Mouse (Mus musculus) intestine, postnatal 0 days (tissue): ENCODE results near the gene Defb19. TPM values are rescaled to one million over a fixed set of nuclear protein-coding genes. Genes with fewer than 3 reads are reported as not detected.

Experiments used
- ATAC-seq: fragments of 200-750 bp; cut with Nextera tagmentation; 2 replicates; pipeline ENCODE4 v1.8.0; 2017; ENCODE audit warnings: mild to moderate bottlenecking, moderate TSS enrichment, moderate library complexity
- H3K27ac ChIP-seq: fragments of 300-500 bp; sonication (generic); 2 replicates; pipeline ENCODE4 v1.5.1; 2014; ENCODE audit warnings: mild to moderate bottlenecking, low read depth, low read length, moderate library complexity
- H3K27me3 ChIP-seq: fragments of 300-500 bp; sonication (generic); replicated peaks from 2 replicates; pipeline ENCODE4 v1.6.1; 2014; ENCODE audit warnings: low read length, mixed read lengths; ENCODE audit not compliant: control insufficient read depth, insufficient read depth
- H3K36me3 ChIP-seq: fragments of 300-500 bp; sonication (generic); 2 replicates; pipeline ENCODE4 v1.6.1; 2014; ENCODE audit warnings: mild to moderate bottlenecking, moderate library complexity; ENCODE audit not compliant: control insufficient read depth, insufficient read depth
- H3K4me1 ChIP-seq: fragments of 300-500 bp; sonication (generic); replicated peaks from 2 replicates; pipeline ENCODE4 v1.6.1; 2014; ENCODE audit warnings: antibody characterized with exemption, low read length, mixed read lengths; ENCODE audit not compliant: control insufficient read depth, insufficient read depth
- H3K4me2 ChIP-seq: fragments of 300-500 bp; sonication (generic); replicated peaks from 2 replicates; pipeline ENCODE4 v1.6.1; 2014; ENCODE audit warnings: low read depth, mild to moderate bottlenecking, moderate library complexity
- H3K4me3 ChIP-seq: fragments of 300-500 bp; sonication (generic); 2 replicates; pipeline ENCODE4 v1.5.1; 2014; ENCODE audit warnings: low read depth, low read length
- H3K9ac ChIP-seq: fragments of 300-500 bp; sonication (generic); 2 replicates; pipeline ENCODE4 v1.6.1; 2014; ENCODE audit warnings: mild to moderate bottlenecking, low read depth, low read length
- H3K9me3 ChIP-seq: fragments of 300-500 bp; sonication (generic); 2 replicates; pipeline ENCODE4 v1.6.1; 2016; ENCODE audit warnings: mixed run types; ENCODE audit not compliant: control insufficient read depth
- CTCF ChIP-seq: sonication (generic); IDR thresholded peaks from 2 replicates; pipeline ENCODE4 v1.5.1; 2016; ENCODE audit warnings: low read depth, mild to moderate bottlenecking, control low read depth, antibody characterized with exemption, moderate library complexity
- WGBS: fragments of 180-500 bp; shearing (Covaris S2); extraction: QIAGEN DNeasy Blood & Tissue Kit; methylation state at CpG from one replicate; pipeline ENCODE4 v1.1.7; 2014; 5-methylcytosine and 5-hydroxymethylcytosine counted together
- polyA plus RNA-seq: library from polyadenylated mRNA; unstranded; fragments of >200 nt; fragmentation: Nextera tagmentation; extraction: Ambion mirVana; gene quantifications from 2 replicates; pipeline ENCODE4 v1.2.1, GENCODE M21; 2015

Defb19 gene
- polyA plus RNA-seq, 1 experiment from 2014 or later, result 0.35 TPM

DNA sequence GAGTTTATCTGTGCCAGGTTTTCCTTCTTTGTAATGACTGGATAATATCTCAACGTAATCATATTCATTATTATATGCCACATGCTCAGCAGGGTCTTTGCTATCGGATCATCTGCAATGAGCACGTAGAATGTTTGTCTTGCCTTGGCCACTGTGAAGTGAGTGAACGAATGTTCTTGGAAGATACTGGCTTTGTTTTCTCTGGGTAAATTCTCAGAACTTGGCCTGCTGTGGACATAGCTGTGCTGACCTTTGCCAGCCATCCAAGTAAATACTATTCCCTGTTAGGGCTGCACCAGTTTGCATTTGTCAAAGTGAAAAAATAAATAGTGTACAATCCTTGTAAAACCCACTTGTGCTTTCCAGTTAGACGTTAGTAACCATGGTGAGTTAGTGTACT is 32.0 kb downstream of the Defb19 start:
- Histone ChIP-seq H3K4me1 (no peaks in the 10 kb centered on the region), H3K4me3 (no peak overlapping the region), H3K27me3 (no peaks in the 10 kb centered on the region), H3K36me3 (no peaks in the 10 kb centered on the region), H3K27ac (no peak overlapping the region), H3K9ac (no peak overlapping the region), H3K4me2 (no peak overlapping the region), H3K9me3 (no peaks in the 10 kb centered on the region)
- 58% methylated on average over 5 of the region's 5 CpGs for WGBS
- no peak for TF ChIP-seq CTCF
- no peak for ATAC-seq

DNA sequence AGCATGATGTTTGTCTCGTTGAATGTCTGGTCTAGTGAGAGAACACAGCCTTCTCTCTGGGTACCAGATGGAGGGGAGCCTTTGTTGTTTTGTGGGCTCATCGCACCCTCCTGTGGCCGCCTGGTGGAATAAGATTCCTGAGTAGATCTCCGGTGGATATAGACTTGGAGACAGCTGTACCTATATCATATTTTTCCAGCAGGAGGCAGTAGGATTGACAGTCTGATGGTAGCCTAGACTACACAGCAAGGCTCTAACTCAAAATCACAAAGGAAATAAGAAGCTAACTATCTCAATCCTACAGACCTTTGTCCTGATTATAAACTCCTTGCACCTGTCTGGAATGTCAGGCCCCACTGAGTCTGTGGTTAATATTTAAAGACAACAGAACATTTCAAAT is 35.4 kb downstream of the Defb19 start:
- no peaks in the 10 kb centered on the region; the same call in 1 of the 2 replicates for H3K4me1 ChIP-seq
- 6% methylated on average over 4 of the region's 4 CpGs for WGBS
- no peaks in the 10 kb centered on the region for H3K27me3 ChIP-seq
- H3K27ac ChIP-seq, result no peak overlapping the region; the same call in 1 of the 2 replicates
- no peak overlapping the region for H3K4me2 ChIP-seq
- no peak overlapping the region for H3K9ac ChIP-seq
- H3K36me3 ChIP-seq, result no peaks in the 10 kb centered on the region
- peak; percentile 87 for ATAC-seq
- no peaks in the 10 kb centered on the region for H3K9me3 ChIP-seq
- no peak overlapping the region for H3K4me3 ChIP-seq
- TF ChIP-seq CTCF, result peak; percentile 89

DNA sequence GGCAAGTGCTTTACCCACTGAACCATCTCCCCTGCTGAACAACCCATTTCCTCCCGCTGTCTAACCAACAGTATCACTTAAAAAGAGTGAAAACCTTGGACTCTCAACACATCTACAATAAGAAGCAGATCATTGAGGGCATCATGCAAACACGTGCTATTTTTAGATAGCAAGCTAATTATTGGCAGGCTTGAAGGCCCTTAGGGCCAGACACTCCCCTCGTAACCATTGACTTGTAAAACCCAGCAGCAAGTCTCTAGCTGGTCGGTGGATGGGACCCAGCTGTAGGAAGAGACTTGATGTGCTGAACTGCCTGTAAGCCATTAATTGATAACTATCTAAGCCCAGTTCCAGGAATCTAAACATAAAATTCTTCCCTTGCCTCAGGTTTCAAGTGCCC is 36.6 kb downstream of the Defb19 start:
- Histone ChIP-seq H3K27me3 (no peaks in the 10 kb centered on the region), H3K4me3 (no peak overlapping the region), H3K9me3 (no peaks in the 10 kb centered on the region), H3K36me3 (no peaks in the 10 kb centered on the region), H3K9ac (no peak overlapping the region), H3K27ac (no peak overlapping the region), H3K4me2 (no peak overlapping the region), H3K4me1 (no peaks in the 10 kb centered on the region; the same call in 1 of the 2 replicates)
- TF ChIP-seq CTCF, result no peak
- WGBS, result 32% methylated on average over 4 of the region's 4 CpGs
- peak; percentile 41; the same call in 1 of the 2 replicates for ATAC-seq

DNA sequence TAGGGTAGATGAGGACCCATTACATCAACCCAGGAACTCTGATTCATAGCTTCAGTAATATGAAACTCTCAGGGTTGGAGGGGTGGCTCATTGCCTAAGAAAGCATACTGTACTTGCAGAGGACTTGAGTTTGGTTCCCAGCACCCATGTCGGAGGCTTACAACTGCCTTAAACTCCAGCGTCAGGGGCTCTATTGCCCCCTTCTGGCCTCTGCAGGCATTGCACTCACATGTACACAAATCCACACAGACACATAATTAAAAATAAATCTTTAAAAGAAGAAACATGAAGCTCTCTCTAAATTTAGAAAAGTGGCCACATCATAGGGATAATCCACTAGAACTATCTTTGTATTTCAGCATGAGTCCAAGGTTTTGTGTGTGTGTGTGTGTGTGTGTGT is 37.2 kb downstream of the Defb19 start:
- Histone ChIP-seq H3K4me3 (no peak overlapping the region), H3K4me2 (no peak overlapping the region), H3K27ac (no peak overlapping the region), H3K36me3 (no peaks in the 10 kb centered on the region), H3K9me3 (no peaks in the 10 kb centered on the region), H3K9ac (no peak overlapping the region), H3K27me3 (no peaks in the 10 kb centered on the region), H3K4me1 (no peaks in the 10 kb centered on the region; the same call in 1 of the 2 replicates)
- no peak for ATAC-seq
- TF ChIP-seq CTCF, result peak; percentile 46
- WGBS, result 79% methylated on average over 2 of the region's 2 CpGs

DNA sequence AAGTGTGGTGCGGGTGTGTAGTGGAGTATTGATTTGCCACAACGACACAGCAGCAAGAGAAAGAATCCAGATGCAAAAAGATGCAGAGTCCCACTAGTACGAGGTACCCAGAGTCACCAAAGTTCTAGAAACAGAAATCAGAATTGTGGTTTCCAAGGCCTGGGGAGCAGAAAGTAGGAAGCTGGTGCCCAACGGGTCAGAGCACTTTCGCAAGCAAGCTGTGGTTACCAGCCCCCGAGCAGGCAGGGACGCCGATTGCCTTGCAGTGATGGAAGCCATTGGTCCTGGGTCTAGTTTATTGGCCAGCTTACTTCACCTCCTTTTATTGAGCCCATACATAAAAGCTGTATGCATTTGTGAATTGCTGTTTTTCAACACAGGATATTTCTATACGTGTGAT is 38.1 kb downstream of the Defb19 start:
- no peak overlapping the region for H3K4me2 ChIP-seq
- H3K9me3 ChIP-seq, result no peaks in the 10 kb centered on the region
- H3K27me3 ChIP-seq, result no peaks in the 10 kb centered on the region
- H3K4me1 ChIP-seq, result no peaks in the 10 kb centered on the region; the same call in 1 of the 2 replicates
- H3K4me3 ChIP-seq, result no peak overlapping the region
- H3K27ac ChIP-seq, result no peak overlapping the region
- H3K9ac ChIP-seq, result no peak overlapping the region
- H3K36me3 ChIP-seq, result no peaks in the 10 kb centered on the region
- 78% methylated on average over 9 of the region's 9 CpGs for WGBS
- TF ChIP-seq CTCF, result no peak
- no peak for ATAC-seq

DNA sequence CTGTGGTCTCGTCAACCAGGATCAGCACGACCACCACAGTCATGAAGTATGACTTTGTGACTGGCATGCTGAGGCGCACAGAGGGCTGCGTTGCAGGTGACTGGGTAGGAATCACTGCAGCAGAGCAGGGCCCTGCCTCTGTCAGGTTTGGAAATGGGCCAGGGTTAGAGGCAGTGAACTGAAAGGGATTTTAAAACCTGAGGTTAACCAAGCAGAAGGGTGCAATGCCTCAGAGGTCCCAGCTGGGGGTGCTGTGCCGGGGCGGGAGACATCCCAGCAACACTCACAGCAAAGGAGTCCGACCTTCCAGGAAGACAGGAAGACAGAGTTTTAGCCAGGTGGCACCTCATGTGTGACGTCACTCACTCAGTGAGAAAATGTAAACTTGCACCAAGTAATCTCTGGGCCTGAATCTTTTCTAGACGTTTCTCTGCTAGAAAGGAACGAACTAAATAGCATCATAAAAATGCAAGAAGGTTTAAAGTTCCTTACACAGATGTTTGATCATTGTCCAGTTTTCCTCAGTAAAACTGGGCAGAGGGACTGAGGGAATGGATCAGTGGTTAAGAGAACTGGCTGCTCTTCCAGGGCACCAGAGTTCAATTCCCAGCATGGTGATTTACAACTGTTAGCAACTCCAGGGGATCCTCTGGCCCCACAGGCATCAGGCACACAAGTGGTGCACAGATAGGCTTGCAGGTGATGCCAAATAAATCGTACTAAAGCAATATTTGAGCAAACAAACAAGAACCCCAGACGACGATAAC is 40.0 kb downstream of the Defb19 start, which contains the start of gene Defb29:
Defb29 (minus strand) TSS at position 155 of the 767 bp plus-strand sequence.
- Histone ChIP-seq H3K27me3 (no peaks in the 10 kb centered on the region), H3K4me3 (no peak within 1 kb of the TSS), H3K27ac (no peak within 1 kb of the TSS), H3K9ac (no peak within 1 kb of the TSS), H3K4me2 (no peak within 1 kb of the TSS), H3K9me3 (no peaks in the 10 kb centered on the region), H3K4me1 (no peaks in the 10 kb centered on the region; the same call in 1 of the 2 replicates), H3K36me3 (no peaks in the 10 kb centered on the region)
- ATAC-seq, result no peak
- TF ChIP-seq CTCF, result peak; percentile 58
- WGBS, result 45% methylated on average over 13 of the region's 13 CpGs

Other genes with a start within 250 kb of the Defb19 start
- 44.9 and 50.3 TPM in 2 replicates for gene Rbck1, start 247.7 kb downstream of the Defb19 start, polyA plus RNA-seq
- gene Trib3, start 236.3 kb downstream of the Defb19 start, polyA plus RNA-seq, result 2.5 and 2.9 TPM in 2 replicates
- gene Nrsn2, start 203.7 kb downstream of the Defb19 start, polyA plus RNA-seq, result 4.1 and 4.7 TPM in 2 replicates
- gene Sox12, start 182.2 kb downstream of the Defb19 start, polyA plus RNA-seq, result 2.8 and 3.1 TPM in 2 replicates
- 15.7 and 18.1 TPM in 2 replicates for gene Zcchc3, start 165.3 kb downstream of the Defb19 start, polyA plus RNA-seq
- gene 6820408C15Rik, start 164.7 kb downstream of the Defb19 start, polyA plus RNA-seq, result 0.34 and 0.37 TPM in 2 replicates
- gene Defb23, start 115.7 kb downstream of the Defb19 start, polyA plus RNA-seq, result not detected in 2 replicates
- gene Defb20, start 103.2 kb downstream of the Defb19 start, polyA plus RNA-seq, result not detected in 2 replicates
- gene Defb22, start 90.2 kb downstream of the Defb19 start, polyA plus RNA-seq, result not detected in 2 replicates
- not detected in 2 replicates for gene Defb26, start 68.6 kb downstream of the Defb19 start, polyA plus RNA-seq
- gene Defb28, start 62.1 kb downstream of the Defb19 start, polyA plus RNA-seq, result not detected in 2 replicates
- not detected in 2 replicates for gene Defb29, start 40.2 kb downstream of the Defb19 start, polyA plus RNA-seq
- gene Gm17416, start 11.0 kb downstream of the Defb19 start, polyA plus RNA-seq, result not detected in 2 replicates
- gene Defb21, start 7.6 kb downstream of the Defb19 start, polyA plus RNA-seq, result not detected in 2 replicates
- gene Defb45, start 19.1 kb upstream of the Defb19 start, polyA plus RNA-seq, result not detected in 2 replicates
- not detected in 2 replicates for gene Defb36, start 24.0 kb upstream of the Defb19 start, polyA plus RNA-seq
- gene Defb25, start 42.7 kb upstream of the Defb19 start, polyA plus RNA-seq, result 0.72 TPM in 1 of 2 replicates, not detected in the other
- 5.9 and 6.4 TPM in 2 replicates for gene Rem1, start 46.6 kb upstream of the Defb19 start, polyA plus RNA-seq
- 110 and 111 TPM in 2 replicates for gene H13, start 89.1 kb upstream of the Defb19 start, polyA plus RNA-seq
- 19.0 and 21.5 TPM in 2 replicates for gene Mcts2, start 106.7 kb upstream of the Defb19 start, polyA plus RNA-seq
- 76.1 and 92.4 TPM in 2 replicates for gene Id1, start 155.9 kb upstream of the Defb19 start, polyA plus RNA-seq
- 9.3 and 9.5 TPM in 2 replicates for gene Cox4i2, start 173.9 kb upstream of the Defb19 start, polyA plus RNA-seq